Mouse (Mus musculus): ENCODE data around the gene Terb1.
A peak's percentile ranks its signal among the peaks of the same experiment; 100 is the strongest.

Gene Terb1

DNA sequence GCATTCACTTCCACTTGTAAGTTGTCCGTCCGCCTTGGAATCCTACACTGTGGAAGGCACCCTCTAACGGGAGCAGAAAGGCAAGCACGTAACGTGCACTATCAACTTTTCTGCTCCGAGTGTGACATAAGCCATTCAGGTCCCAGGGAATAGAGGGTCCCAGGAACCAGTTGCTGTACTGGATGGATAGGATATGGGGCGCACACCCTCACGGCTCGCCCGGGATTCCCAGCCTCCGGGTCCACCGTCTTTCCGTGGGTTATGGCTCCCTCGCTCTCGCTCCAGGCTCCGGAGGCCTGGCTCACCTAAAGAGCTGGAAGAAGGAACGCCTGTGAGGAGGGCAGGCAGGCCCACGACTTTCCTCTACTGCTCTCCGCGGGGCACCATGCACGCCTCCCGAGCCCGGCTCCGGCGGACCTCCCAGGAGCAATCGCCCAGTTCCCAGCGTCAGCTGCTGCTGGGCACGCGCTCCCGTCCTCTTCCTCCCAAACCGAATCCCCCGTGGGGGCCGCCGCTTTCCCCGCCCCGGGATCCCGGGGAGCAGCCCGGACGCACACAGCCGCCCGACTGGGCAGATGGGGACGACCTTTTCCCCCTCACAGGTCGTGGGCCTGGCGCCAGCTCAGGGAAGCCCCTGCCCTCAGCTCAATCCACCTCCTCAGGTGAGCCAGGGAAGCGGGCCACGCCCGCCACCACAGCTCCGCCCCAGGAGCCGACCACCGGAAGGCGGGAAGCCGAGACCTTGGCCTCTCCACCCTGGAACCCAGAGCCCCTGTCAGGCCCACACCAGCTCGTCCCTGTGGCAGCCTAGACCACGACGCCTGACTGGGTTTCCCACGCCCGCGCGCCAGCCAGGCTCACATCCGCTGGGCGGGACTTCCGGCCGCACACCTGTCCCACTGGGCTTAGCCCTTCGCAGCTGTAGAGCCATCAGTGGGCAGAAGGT, at the start of gene Terb1:
TSS of gene Terb1 (minus strand) at position 850 of the 946 bp plus-strand sequence.
- DNase-seq: peak; percentile 62

DNA sequence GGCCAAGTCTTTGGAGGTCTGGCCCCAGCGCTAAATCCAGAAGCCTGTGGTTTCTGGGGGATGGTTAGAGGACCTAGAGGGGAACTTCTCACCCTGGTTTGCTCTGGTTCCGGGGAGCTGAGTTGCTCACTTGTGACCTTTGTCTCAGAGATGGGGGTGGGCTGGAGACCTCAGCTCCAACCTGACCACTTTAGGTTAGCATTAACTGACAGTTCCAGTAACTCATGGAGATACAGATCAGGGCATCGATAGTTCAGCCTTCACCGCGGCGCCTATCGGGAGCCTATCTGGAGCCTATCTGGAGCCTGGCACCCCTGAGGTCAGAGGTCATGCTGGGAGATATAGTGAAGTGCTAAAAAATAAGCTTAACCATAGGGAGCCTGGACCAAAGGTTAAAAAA, 47.5 kb upstream of the Terb1 start:
- no peak for DNase-seq

DNA sequence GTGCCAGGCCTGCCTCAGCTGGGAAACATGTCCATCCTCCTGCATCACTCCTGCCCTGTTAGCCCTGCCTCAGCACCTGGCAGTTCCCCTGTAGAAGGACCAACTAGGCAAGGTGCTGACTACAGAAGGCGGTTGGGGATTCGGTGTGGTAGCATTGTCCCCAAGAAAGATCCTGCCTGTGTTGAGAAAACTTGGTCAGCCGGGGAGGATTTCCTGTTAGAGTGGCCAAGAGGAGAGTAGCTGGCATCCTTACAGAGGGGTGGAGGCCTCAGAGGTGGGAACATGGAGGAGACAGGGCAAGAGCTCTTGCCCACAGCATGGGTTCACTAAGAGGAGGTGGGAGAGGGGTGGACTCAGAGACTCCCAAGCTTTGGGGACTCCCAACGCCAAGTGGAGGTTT, 45.5 kb upstream of the Terb1 start:
- DNase-seq: no peak

DNA sequence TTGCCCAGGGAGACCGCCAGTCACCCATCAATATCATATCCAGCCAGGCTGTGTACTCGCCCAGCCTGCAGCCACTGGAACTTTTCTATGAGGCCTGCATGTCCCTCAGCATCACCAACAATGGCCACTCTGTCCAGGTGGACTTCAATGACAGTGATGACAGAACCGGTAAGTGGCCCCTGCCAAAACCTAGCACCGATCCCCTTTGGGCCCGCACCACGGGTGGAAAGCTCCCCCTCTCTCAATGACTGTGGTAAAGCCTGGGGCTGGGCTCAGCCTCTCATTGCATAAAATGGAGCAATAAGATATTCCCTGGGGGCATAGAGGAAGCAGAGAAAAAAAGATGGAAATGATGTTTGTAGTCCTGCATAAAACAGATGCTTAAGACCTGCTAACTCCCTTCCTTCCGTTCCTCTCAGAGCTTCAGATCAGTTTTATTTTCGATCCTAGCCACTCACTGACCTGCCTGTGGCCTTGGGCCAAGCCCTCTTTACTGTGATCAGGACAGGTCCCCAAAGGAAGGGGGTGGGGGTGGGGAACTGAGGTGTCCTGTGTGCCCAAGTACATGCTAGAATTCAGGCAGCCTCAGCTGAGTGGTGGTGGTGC, 33.8 kb upstream of the Terb1 start:
- no peak for DNase-seq

DNA sequence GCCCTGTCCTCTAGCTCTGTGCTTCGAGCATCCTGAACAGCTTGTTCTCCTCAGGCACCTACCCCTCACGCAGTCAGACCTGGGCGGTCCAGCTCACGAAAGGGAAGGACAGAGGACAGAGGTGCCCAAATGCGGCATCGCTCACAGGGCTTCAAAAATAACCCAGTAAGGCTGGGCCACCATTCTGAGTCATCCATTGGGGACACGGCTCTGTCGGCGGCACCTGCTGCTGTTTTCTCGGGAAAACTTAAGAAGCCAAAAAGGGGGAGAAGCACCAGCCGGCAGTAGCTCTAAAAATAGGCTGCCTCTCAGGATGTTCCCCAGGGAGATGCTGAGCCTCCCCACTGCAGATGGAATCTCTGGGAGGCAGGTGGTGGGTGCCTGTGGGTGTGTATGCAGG, 32.5 kb upstream of the Terb1 start:
- DNase-seq: no peak

DNA sequence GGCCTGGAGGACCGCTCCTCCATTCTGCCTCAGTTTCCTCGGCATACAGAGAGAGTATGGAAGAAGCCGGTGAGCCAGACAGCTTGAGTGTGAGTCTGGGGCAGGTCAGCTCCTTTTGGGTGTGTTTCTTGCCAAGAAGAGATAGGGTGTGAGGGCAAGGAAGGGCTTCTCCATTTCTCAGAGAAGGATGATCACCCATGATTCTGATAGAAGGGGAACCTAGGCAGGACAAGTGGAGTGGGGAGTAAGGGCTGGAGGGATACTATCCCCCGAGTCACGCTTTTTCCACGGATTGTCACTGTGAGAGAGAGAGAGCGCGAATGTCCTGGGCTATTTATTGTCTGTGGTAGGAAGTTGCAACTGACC, 31.8 kb upstream of the Terb1 start:
- DNase-seq: no peak

DNA sequence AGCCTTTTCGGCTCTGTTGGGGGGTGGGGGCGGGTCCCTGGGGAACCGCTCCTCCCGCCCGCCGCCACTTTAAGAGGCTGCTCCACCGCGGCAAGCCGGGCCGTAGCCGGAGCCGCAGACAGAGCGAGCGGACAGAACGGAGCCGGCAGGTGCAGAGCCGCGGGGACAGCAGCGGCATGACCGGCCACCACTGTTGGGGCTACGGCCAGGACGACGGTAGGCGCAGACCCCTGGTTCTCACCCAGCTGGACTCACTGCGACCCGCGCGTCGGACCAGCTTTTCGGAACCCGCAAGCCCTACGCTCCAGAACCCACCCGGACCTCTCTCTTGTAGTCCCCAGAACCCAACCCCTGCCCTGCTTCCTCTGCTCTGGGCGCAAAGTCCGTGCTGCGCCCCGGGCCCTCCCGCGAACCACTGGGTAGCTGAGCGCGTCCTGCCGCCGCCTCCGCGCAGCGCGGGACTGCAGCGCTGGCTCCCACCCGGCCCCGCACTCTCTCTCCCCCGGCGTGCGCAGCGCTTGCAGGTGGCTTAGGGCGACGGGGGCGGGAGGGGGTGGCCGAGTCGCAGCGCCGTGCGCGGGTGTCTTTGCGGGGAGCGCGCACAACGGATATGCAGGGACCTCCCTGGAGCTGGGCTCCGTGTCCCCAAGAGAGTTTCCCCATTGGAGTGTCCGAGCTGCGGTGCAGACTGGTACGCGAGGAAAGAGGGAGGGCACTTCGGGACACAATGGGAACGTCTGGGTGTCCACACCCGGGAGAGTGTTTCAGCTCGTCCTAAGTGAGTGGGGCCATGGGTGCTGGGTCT, 31.2 kb upstream of the Terb1 start:
- peak; percentile 46 for DNase-seq

DNA sequence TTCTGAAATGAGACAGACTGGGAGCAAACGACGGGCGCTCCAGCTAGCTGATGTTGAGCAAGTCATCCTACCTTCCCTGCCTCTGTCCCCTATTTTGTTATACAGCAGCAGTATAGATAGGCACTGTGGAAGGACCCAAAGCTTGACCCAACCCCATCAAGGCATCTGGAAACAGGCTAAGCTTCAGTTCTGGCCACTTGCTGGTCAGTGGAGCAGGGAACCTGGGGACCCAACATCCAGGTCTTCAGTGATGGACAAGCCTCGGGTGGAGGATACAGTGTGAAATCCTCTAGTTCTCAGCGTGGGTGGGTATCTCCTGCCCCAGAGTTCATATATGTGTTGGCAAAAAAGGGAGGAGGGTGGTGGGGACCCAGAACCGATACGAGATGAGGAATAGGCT, 30.5 kb upstream of the Terb1 start:
- DNase-seq: no peak

DNA sequence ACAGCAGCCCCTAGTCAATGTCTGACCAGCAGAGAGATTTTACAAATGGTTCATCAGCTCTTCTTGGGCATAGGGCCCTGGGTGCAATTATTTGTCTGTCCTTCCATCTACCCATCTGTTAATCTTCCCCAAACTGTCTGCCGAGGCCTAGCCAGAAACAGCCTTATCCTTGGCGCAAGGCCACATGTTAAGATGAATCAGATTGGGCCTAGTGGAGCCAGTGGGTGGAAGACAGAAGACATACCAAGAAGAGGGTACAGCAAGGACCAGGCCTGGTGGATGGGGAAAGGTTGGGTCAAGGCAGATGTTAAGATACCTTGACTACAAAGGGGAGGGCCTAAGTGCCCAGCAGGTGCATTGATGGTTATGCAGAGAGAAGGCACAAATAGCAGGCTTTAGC, 29.9 kb upstream of the Terb1 start:
- no peak for DNase-seq

DNA sequence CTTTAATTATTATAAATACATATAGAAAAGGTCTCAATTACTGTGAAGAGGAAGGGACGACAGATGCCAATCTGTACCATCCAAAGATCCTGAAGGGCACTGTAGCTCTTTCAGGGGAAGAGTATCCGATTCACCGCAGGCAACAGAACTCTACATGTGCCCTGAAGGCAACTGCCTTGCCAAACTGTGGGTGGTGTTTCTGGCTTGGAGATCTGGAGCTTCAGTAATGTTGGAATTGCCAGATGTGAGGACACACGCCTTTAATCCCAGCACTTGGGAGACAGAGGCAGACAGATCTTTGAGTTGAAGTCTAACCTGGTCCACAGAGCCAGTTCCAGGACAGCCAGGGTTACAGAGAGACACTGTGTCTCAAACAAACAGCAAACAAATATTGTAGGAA, 29.2 kb upstream of the Terb1 start:
- DNase-seq: no peak

DNA sequence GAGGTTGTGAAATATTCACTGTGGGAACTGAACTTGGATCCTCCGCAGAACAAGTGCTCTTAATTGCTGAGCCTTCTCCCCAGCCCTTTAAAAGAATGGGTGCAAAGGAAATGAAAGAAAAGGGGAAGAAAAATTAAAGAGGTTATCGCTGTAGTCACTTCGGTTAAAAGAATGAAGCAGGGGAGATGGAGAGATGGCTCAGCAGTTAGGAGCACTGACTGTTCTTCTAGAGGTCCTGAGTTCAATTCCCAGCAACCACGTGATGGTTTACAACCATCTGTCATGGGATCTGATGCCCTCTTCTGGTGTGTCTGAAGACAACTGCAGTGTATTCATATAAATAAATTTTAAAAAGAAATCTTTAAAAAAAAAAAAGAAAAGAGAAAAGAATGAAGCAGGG, 26.3 kb upstream of the Terb1 start:
- DNase-seq: no peak

DNA sequence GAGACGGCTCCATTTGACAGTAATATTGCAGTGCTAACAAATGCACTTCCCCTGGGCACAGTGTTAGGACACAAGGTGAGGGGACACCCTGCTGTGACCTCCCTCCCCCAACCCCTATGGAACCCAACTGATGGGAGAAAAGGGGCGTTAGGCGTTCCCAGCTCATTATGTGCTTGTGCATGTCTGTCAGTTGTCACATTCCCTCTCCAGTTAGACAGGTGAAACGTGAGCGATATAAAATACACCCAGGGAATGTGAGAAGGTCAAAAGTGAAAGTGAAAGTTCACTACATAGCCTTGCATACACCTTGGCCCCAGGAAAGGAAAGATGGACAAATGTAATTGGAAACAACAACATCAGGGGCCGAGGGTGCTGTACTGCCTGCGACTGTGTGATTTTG, 25.7 kb upstream of the Terb1 start:
- no peak for DNase-seq

DNA sequence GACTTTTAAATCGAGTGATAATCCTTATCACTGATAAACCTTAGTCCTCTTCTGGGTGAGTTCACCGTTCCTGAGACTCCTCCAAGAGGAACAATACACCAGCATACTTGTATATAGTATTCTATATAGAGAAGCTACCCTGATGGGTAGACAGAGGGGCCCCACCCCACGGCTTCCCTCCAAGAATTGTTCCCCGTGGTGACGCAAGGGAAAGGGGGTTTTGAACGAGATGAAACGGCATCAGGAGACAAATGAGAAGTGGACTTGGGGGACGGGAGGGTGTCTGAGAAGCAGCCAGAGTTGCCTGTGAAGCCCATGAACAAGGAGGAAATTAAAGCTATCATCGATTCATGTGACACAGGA, 25.1 kb upstream of the Terb1 start:
- DNase-seq: no peak

DNA sequence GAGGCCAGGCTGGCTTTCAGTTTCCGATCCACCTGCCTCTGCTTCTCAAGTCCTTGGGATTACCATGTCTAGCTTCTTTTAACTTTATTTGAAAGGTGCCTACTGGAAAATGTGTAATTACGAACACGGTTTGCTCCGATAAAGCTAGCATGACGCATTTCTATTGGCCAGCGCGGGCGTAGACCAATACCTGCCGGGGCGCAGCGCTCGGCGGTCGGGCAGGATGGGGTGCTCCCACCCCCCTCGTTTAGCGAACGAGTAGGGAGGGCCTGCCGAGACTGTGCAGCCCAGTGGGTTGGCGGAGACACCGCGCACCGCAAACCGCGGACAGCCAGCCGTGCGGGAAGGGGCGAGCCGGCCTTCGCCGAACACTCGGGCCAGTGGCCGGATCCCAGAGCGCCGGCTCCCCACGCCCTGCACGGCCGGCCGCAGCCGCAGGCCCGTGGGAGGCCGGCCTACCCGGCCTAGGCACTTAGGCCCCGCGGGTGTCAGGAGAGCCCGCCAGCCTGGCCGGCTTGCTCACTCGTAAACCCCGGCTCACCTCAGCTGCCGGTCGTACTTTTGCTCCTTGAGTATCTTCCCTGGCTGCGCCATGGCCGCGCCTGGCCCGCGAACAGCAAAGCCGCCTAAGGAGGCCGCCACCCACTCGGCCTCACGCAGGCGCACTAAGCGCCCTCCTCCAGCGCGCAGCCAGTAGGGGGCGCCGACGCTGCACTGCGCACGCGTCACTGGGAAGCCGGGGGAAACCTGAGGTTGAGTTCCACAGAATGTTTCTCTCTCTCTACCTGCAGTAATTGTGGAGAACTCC, 24.5 kb upstream of the Terb1 start, which contains the start of the genes Nae1 and Car7:
TSS of gene Nae1 (minus strand) at position 667 of the 808 bp plus-strand sequence.
TSS of gene Car7 (plus strand) at position 719 of the 808 bp plus-strand sequence.
- DNase-seq: peak; percentile 95

DNA sequence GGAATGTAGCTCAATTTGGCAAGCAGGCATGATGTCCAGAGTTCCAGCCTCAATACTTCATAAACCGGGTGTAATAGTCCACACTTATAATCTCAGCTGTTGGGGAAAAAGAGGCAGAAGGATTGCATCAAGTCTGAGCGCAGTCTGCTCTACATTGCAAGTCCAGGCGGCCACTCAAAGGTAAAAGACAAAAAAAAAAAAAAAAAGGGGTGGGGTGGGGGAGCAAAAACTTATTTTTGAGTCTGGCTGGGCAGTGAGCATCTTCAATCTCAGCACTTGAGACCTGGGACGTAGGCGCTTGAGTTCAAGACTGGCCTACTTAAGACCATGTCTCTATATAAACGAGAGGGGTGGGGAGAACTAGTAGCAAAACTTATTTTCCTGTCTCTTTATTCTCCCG, 23.8 kb upstream of the Terb1 start:
- no peak for DNase-seq

DNA sequence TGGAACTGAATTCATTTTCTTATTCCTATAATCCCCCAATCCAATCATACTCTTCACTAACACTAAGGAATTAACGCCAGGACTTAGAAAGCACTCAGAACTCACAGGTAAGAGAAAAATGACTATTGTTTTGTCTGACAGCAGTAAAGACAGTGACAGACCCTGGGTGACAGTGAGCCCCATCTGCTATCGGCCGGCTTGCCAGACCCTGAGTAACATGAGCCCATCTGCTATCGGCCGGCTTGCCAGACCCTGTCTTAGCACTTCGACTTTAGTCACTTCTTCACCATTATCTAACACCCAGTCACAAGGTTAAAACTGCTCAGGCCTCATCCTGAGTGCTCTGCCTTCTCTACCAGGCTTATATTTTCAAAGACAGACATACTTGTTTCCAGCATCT, 20.0 kb upstream of the Terb1 start:
- DNase-seq: no peak

DNA sequence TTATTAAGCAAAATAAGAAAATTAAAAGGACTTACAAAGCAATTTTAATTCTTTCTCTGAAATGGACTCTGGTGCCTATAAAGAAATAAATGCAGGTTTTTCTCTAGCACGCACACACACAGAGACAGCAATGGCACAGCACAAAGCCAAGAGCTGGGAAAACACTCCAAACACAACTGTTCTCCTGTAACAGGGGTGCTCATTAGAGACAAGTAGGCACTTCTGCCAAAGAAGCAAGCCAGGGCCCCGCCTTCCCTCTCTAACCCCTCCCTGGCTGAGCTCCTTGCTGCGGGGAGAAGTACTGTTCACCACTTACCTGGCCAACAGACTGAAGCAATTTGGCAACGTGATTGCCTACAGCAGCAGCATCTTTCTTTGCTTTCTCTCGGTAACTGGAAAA, 8.2 kb upstream of the Terb1 start:
- no peak for DNase-seq

DNA sequence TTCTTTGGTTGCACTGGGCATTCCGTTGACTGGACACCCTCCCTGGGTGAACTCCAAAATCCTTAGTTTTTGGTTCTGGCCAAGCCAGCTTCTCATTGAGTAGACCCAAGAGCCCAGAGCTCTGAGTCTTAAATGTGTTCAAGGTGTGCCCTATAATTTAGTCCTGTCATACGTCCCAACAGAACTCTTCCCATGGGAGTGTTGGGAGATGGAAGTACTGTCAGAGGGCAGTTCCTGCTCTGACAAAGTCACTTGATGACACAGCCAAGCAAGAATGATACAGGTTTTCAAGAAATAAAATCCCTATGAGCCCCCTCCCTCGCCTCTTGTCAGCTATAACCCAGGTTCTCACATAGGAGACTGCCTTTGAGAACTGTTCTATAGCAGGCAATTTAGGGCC, 424 bp upstream of the Terb1 start:
- no peak for DNase-seq

DNA sequence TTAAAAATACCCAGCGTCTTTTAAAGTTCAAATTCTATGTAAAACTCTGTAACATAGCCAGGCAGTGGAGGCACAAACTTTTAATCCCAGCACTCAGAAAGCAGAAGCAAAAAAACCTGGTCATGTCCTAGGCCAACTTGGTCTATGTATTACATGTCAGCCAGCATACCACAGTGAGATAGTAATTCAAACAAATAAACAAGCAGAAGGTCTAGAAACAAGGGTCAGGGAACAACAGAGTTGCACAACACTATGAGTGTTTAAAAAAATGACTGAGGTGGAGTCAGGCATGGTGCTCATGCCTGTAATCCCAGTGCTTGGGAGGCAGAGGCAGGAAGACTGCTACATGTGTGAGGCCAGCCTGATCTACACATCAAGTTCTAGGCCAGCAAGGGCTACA, 30.6 kb downstream of the Terb1 start:
- no peak for DNase-seq

DNA sequence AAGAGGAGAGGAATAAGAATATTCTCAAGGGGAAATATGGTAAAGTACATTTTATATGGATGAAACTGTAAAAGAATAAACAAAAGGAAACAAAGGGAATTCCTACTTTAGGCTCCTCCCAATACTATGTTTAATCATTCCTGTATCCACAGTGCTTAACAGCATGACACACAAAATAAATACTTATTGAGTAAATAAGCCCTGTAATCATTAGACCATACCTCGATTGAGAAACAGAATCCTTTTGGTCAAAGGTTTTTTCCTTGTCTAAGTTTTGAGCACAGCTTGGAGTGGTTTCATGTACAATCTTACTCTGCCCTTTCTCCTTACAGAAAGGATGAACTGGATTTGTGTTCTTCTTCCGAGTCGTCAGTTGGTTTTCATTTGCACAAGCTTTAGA, 37.2 kb downstream of the Terb1 start:
- no peak for DNase-seq

DNA sequence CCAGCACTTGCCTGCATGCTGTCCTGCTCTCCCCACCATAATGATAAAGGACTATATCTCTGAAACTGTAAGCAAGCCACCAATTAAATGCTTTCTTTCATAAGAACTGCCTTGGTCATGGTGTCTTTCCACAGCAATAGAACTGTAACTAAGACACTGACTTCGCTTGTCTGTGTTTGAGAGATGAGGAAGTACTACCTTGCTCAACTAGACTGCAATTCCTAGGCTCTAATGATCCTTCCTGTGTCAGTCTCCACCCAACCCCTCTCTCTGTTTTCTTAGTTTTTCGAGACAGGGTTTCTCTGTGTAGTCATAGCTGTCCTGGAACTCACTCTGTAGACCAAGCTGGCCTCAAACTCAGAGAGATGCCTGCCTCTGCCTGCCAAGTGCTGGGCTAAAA, 42.2 kb downstream of the Terb1 start:
- DNase-seq: no peak

DNA sequence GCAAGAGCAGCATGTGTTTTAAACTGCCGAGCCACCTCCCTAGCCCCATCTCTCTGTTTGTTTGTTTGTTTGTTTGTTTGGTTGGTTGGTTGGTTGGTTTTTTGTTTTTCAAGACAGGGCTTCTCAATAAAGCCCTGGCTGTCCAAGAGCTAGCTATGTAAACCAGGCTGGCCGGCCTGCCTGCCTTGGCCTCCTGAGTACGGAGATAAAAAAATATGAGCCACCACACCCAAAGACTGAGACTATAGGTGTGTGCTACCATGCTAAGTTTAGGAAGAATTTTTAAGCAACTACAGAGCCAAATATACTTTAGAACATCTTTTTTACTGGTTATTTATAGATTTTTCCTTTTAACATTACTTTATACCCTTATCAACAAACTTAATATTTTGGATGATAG, 57.5 kb downstream of the Terb1 start:
- no peak for DNase-seq

DNA sequence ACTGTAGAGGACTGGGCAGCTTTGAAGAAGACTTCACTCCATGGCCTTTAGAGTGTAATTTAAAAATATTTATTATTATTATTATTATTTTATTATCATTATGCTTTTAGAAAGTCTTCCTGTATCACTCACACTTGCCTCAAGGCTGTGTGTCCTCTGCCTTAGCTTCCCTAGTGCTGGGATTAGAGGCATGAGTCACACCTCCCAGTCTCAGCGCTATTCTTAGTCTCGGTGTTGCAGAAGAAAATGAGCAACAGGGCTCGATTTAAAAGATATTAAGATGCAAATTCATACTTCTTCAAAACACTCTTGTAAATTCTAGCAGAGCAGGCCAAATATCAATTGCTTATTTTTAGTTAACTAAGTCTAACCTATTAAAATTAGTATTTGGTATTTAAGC, 60.9 kb downstream of the Terb1 start:
- no peak for DNase-seq
